Mouse (Mus musculus) gastrocnemius, postnatal 36 days (tissue): ENCODE data around the gene Tctex1d2. TPM values are rescaled to one million over a fixed set of nuclear protein-coding genes. Genes with fewer than 3 reads are reported as not detected.

ENCODE experiments used
- DNase-seq, 2 experiments: peaks; one replicate each; pipeline ENCODE4 v3.0.0; 2022
- intact Hi-C: fragments of 180-260 bp; cut with DNase I; formaldehyde crosslinking; loops from one replicate; pipeline ENCODE4 v1.15.1; 2025
- long read RNA-seq, 2 experiments: library from polyadenylated mRNA; stranded (forward); transcript quantifications; one replicate each; pipeline ENCODE4 v2.0.0; 2021
- total RNA-seq, 2 experiments: library from RNA; stranded (reverse); gene quantifications; 2 replicates each; pipeline ENCODE4 v1.2.3; 2021

Gene Tctex1d2
- total RNA-seq, result 1 to 10 TPM; 3.3 to 4.8 TPM
- long read RNA-seq, experiment 1, transcript Tctex1d2-201 (5 exons, 838 nt), result major isoform, 10 of 11 reads
- long read RNA-seq, experiment 1, partial matches to known transcripts, result 0 of 11 reads
- long read RNA-seq, experiment 1, other reads (novel, unspliced or antisense), result 1 of 11 reads
- long read RNA-seq, experiment 2, transcript Tctex1d2-201 (5 exons, 838 nt), result major isoform, 16 of 17 reads
- long read RNA-seq, experiment 2, partial matches to known transcripts, result 0 of 17 reads
- long read RNA-seq, experiment 2, other reads (novel, unspliced or antisense), result 0 of 17 reads

- intact Hi-C loops, result no loop called here
Measured at GRCm38 (mm10) chr16:32419517-32420483, at the start of gene Tctex1d2. TSS of gene Tctex1d2 (plus strand) at chr16:32419702.

GRCm38 (mm10) chr16:32371351-32371750, 48.2 kb upstream of the Tctex1d2 start:
- intact Hi-C loops, result loop anchor here (5.0 kb wide), 1 partner anchor 86 kb away; no protein-coding TSS in a partner anchor
- peak; percentile 23 to 24 for DNase-seq

More at GRCm38 (mm10) chr16:32419517-32420483, at the start of gene Tctex1d2:
- DNase-seq, result peak; percentile 91 to 93

GRCm38 (mm10) chr16:32379575-32379974, 39.9 kb upstream of the Tctex1d2 start:
- intact Hi-C loops, result no loop called here
- no peak for DNase-seq

GRCm38 (mm10) chr16:32382901-32383300, 36.6 kb upstream of the Tctex1d2 start:
- intact Hi-C loops, result no loop called here
- no peak for DNase-seq

- intact Hi-C loops, result loop anchor here (5.0 kb wide), 1 partner anchor 72 kb away; no protein-coding TSS in a partner anchor
Measured at GRCm38 (mm10) chr16:32384885-32385284, 34.6 kb upstream of the Tctex1d2 start.

GRCm38 (mm10) chr16:32386826-32387225, 32.7 kb upstream of the Tctex1d2 start:
- intact Hi-C loops, result loop anchor here (5.0 kb wide), 1 partner anchor 70 kb away; no protein-coding TSS in a partner anchor
- DNase-seq, result no peak

More at GRCm38 (mm10) chr16:32384885-32385284, 34.6 kb upstream of the Tctex1d2 start:
- no peak for DNase-seq

- intact Hi-C loops, result loop anchor here (5.0 kb wide), 1 partner anchor 68 kb away; no protein-coding TSS in a partner anchor
Measured at GRCm38 (mm10) chr16:32389049-32389448, 30.5 kb upstream of the Tctex1d2 start.

GRCm38 (mm10) chr16:32389841-32390240, 29.7 kb upstream of the Tctex1d2 start:
- DNase-seq, result no peak
- intact Hi-C loops, result loop anchor here (5.0 kb wide), 1 partner anchor 67 kb away; no protein-coding TSS in a partner anchor

More at GRCm38 (mm10) chr16:32389049-32389448, 30.5 kb upstream of the Tctex1d2 start:
- DNase-seq, result no peak

GRCm38 (mm10) chr16:32390882-32391281, 28.6 kb upstream of the Tctex1d2 start:
- intact Hi-C loops, result no loop called here
- no peak for DNase-seq

GRCm38 (mm10) chr16:32395679-32396540, 23.6 kb upstream of the Tctex1d2 start:
- intact Hi-C loops, result no loop called here
- no peak for DNase-seq

- intact Hi-C loops, result no loop called here
- DNase-seq, result no peak
Measured at GRCm38 (mm10) chr16:32396541-32396835, 23.0 kb upstream of the Tctex1d2 start.

GRCm38 (mm10) chr16:32398206-32398605, 21.3 kb upstream of the Tctex1d2 start:
- DNase-seq, result no peak
- intact Hi-C loops, result no loop called here

GRCm38 (mm10) chr16:32400267-32400666, 19.2 kb upstream of the Tctex1d2 start, which contains the start of gene Tm4sf19:
TSS of gene Tm4sf19 (plus strand) at chr16:32400506.
- intact Hi-C loops, result no loop called here
- no peak for DNase-seq

- intact Hi-C loops, result no loop called here
- no peak for DNase-seq
Measured at GRCm38 (mm10) chr16:32401335-32401965, 18.1 kb upstream of the Tctex1d2 start.

GRCm38 (mm10) chr16:32402818-32403217, 16.7 kb upstream of the Tctex1d2 start:
- no peak for DNase-seq
- intact Hi-C loops, result no loop called here

- DNase-seq, result no peak
- intact Hi-C loops, result no loop called here
Measured at GRCm38 (mm10) chr16:32405716-32406115, 13.8 kb upstream of the Tctex1d2 start.

GRCm38 (mm10) chr16:32406671-32407070, 12.8 kb upstream of the Tctex1d2 start:
- intact Hi-C loops, result no loop called here
- no peak for DNase-seq

GRCm38 (mm10) chr16:32407730-32408129, 11.8 kb upstream of the Tctex1d2 start:
- intact Hi-C loops, result no loop called here
- DNase-seq, result no peak

GRCm38 (mm10) chr16:32417457-32417856, 2.0 kb upstream of the Tctex1d2 start:
- intact Hi-C loops, result no loop called here
- DNase-seq, result no peak
